Mouse (Mus musculus): Measurements from ENCODE around the gene Olfr1434. TPM values are rescaled to one million over a fixed set of nuclear protein-coding genes. Genes with fewer than 3 reads are reported as not detected.

The Olfr1434 gene
- polyA plus RNA-seq, 2 experiments: not detected

DNA sequence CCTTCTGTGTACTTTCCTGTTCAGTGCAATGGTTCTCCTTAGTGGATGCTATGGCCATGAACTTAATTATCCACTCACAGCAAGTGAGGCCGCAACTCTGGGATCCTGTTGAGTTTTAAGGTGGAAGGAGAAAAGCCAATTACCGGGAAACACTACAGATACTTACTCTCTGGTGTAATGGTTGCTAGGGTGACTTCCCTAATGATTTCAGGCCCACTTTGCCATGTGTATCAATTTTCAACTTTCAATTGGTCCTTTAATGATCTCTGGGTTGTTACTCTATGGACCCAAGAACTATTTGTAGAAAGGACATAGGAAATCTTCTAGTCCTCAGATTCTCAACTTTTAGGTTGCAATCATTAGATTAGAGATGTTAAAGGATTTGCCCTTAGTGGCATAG lies 45.3 kb downstream of the Olfr1434 start, which contains the start of gene Olfr1437:
TSS of gene Olfr1437 (minus strand) at position 101 of the 400 bp plus-strand sequence.
- ATAC-seq (ENCODE audit: insufficient read depth): no peak
- Histone ChIP-seq H3K27ac (no peak within 1 kb of the TSS), H3K9me3 (ENCODE audit: control insufficient read depth, low read length) (no peaks in the 10 kb centered on the region), H3K4me2 (ENCODE audit: low read depth) (no peak within 1 kb of the TSS), H3K36me3 (replicated peaks; ENCODE audit: control insufficient read depth, insufficient read depth, low read depth) (no peaks in the 10 kb centered on the region), H3K9ac (replicated peaks) (no peak within 1 kb of the TSS), H3K27me3 (ENCODE audit: control insufficient read depth, insufficient read depth, low read length) (no peaks in the 10 kb centered on the region), H3K4me3 (ENCODE audit: insufficient read depth in 1 of 2, low read depth in 2 of 2, low read length in 2 of 2) (no peak within 1 kb of the TSS), H3K4me1 (replicated peaks; ENCODE audit: control insufficient read depth in 2 of 2, insufficient read depth in 2 of 2, low read length in 1 of 2) (no peaks in the 10 kb centered on the region)
- 58% methylated on average over 2 of the region's 2 CpGs for WGBS (ENCODE audit: insufficient replicate concordance)
- TF ChIP-seq EP300 (IDR thresholded peaks at IDR 0.05; ENCODE audit: low read depth) (no peak), CTCF (IDR thresholded peaks at IDR 0.05; ENCODE audit: low read depth) (no peak)
- no peak for DNase-seq (ENCODE audit: low read depth in 3 of 3, low spot score in 3 of 3)

Other genes with a start within 250 kb of the Olfr1434 start
- not detected in 2 replicates for gene Olfr1423, start 238.5 kb upstream of the Olfr1434 start, polyA plus RNA-seq (2012; rRNA removed)
- not detected in 2 replicates for gene Olfr1423, start 238.5 kb upstream of the Olfr1434 start, polyA plus RNA-seq (2014; fragmentation: Nextera tagmentation; extraction: Ambion mirVana)
- gene Olfr1424, start 217.2 kb upstream of the Olfr1434 start, polyA plus RNA-seq (2012; rRNA removed): not detected in 2 replicates
- gene Olfr1424, start 217.2 kb upstream of the Olfr1434 start, polyA plus RNA-seq (2014; fragmentation: Nextera tagmentation; extraction: Ambion mirVana): not detected in 2 replicates
- not detected in 2 replicates for gene Olfr1425, start 202.1 kb upstream of the Olfr1434 start, polyA plus RNA-seq (2012; rRNA removed)
- gene Olfr1425, start 202.1 kb upstream of the Olfr1434 start, polyA plus RNA-seq (2014; fragmentation: Nextera tagmentation; extraction: Ambion mirVana): not detected in 2 replicates
- gene Olfr1426, start 187.8 kb upstream of the Olfr1434 start, polyA plus RNA-seq (2012; rRNA removed): not detected in 2 replicates
- gene Olfr1426, start 187.8 kb upstream of the Olfr1434 start, polyA plus RNA-seq (2014; fragmentation: Nextera tagmentation; extraction: Ambion mirVana): not detected in 2 replicates
- not detected in 2 replicates for gene Olfr1427, start 176.5 kb upstream of the Olfr1434 start, polyA plus RNA-seq (2012; rRNA removed)
- not detected in 2 replicates for gene Olfr1427, start 176.5 kb upstream of the Olfr1434 start, polyA plus RNA-seq (2014; fragmentation: Nextera tagmentation; extraction: Ambion mirVana)
- gene Olfr1428, start 164.0 kb upstream of the Olfr1434 start, polyA plus RNA-seq (2012; rRNA removed): not detected in 2 replicates
- gene Olfr1428, start 164.0 kb upstream of the Olfr1434 start, polyA plus RNA-seq (2014; fragmentation: Nextera tagmentation; extraction: Ambion mirVana): not detected in 2 replicates
- not detected in 2 replicates for gene Olfr76, start 156.7 kb upstream of the Olfr1434 start, polyA plus RNA-seq (2012; rRNA removed)
- gene Olfr76, start 156.7 kb upstream of the Olfr1434 start, polyA plus RNA-seq (2014; fragmentation: Nextera tagmentation; extraction: Ambion mirVana): not detected in 2 replicates
- not detected in 2 replicates for gene Olfr1555-ps1, start 109.7 kb upstream of the Olfr1434 start, polyA plus RNA-seq (2012; rRNA removed)
- gene Olfr1555-ps1, start 109.7 kb upstream of the Olfr1434 start, polyA plus RNA-seq (2014; fragmentation: Nextera tagmentation; extraction: Ambion mirVana): not detected in 2 replicates
- not detected in 2 replicates for gene Olfr1431, start 79.2 kb upstream of the Olfr1434 start, polyA plus RNA-seq (2012; rRNA removed)
- not detected in 2 replicates for gene Olfr1431, start 79.2 kb upstream of the Olfr1434 start, polyA plus RNA-seq (2014; fragmentation: Nextera tagmentation; extraction: Ambion mirVana)
- gene Olfr1432, start 47.3 kb upstream of the Olfr1434 start, polyA plus RNA-seq (2012; rRNA removed): not detected in 2 replicates
- gene Olfr1432, start 47.3 kb upstream of the Olfr1434 start, polyA plus RNA-seq (2014; fragmentation: Nextera tagmentation; extraction: Ambion mirVana): not detected in 2 replicates
- gene Olfr262, start 38.2 kb upstream of the Olfr1434 start, polyA plus RNA-seq (2012; rRNA removed): not detected in 2 replicates
- not detected in 2 replicates for gene Olfr262, start 38.2 kb upstream of the Olfr1434 start, polyA plus RNA-seq (2014; fragmentation: Nextera tagmentation; extraction: Ambion mirVana)
- gene Olfr235, start 18.8 kb upstream of the Olfr1434 start, polyA plus RNA-seq (2012; rRNA removed): not detected in 2 replicates
- gene Olfr235, start 18.8 kb upstream of the Olfr1434 start, polyA plus RNA-seq (2014; fragmentation: Nextera tagmentation; extraction: Ambion mirVana): not detected in 2 replicates
- gene Olfr1436, start 19.3 kb downstream of the Olfr1434 start, polyA plus RNA-seq (2012; rRNA removed): not detected in 2 replicates
- gene Olfr1436, start 19.3 kb downstream of the Olfr1434 start, polyA plus RNA-seq (2014; fragmentation: Nextera tagmentation; extraction: Ambion mirVana): not detected in 2 replicates
- not detected in 2 replicates for gene Olfr1437, start 45.2 kb downstream of the Olfr1434 start, polyA plus RNA-seq (2012; rRNA removed)
- not detected in 2 replicates for gene Olfr1437, start 45.2 kb downstream of the Olfr1434 start, polyA plus RNA-seq (2014; fragmentation: Nextera tagmentation; extraction: Ambion mirVana)
- gene Olfr1438-ps1, start 56.1 kb downstream of the Olfr1434 start, polyA plus RNA-seq (2012; rRNA removed): not detected in 2 replicates
- gene Olfr1438-ps1, start 56.1 kb downstream of the Olfr1434 start, polyA plus RNA-seq (2014; fragmentation: Nextera tagmentation; extraction: Ambion mirVana): not detected in 2 replicates
- not detected in 2 replicates for gene Olfr1440, start 107.4 kb downstream of the Olfr1434 start, polyA plus RNA-seq (2012; rRNA removed)
- gene Olfr1440, start 107.4 kb downstream of the Olfr1434 start, polyA plus RNA-seq (2014; fragmentation: Nextera tagmentation; extraction: Ambion mirVana): not detected in 2 replicates
- gene Olfr1441, start 137.6 kb downstream of the Olfr1434 start, polyA plus RNA-seq (2012; rRNA removed): not detected in 2 replicates
- gene Olfr1441, start 137.6 kb downstream of the Olfr1434 start, polyA plus RNA-seq (2014; fragmentation: Nextera tagmentation; extraction: Ambion mirVana): not detected in 2 replicates
- gene Pfpl, start 148.1 kb downstream of the Olfr1434 start, polyA plus RNA-seq (2012; rRNA removed): not detected in 2 replicates
- not detected in 2 replicates for gene Pfpl, start 148.1 kb downstream of the Olfr1434 start, polyA plus RNA-seq (2014; fragmentation: Nextera tagmentation; extraction: Ambion mirVana)
- gene Mpeg1, start 180.9 kb downstream of the Olfr1434 start, polyA plus RNA-seq (2012; rRNA removed): 4.0 and 5.9 TPM in 2 replicates
- 1.8 and 2.0 TPM in 2 replicates for gene Mpeg1, start 180.9 kb downstream of the Olfr1434 start, polyA plus RNA-seq (2014; fragmentation: Nextera tagmentation; extraction: Ambion mirVana)
- 1.5 TPM in 2 replicates for gene Dtx4, start 221.6 kb downstream of the Olfr1434 start, polyA plus RNA-seq (2012; rRNA removed)
- gene Dtx4, start 221.6 kb downstream of the Olfr1434 start, polyA plus RNA-seq (2014; fragmentation: Nextera tagmentation; extraction: Ambion mirVana): 1.6 and 1.9 TPM in 2 replicates